18 mouse cellular contexts compared by ENCODE assay signal in genomic region chr15:77579311-77579710, GRCm38 (mm10). TPM values are rescaled to one million over a fixed set of nuclear protein-coding genes. Genes with fewer than 3 reads are reported as not detected.
A peak's percentile ranks its signal among the peaks of the same experiment; 100 is the strongest.
DNase-seq lines count a peak whose midpoint lies in the region.
"Had no signal": no experiment of that assay in that cellular context is flagged by ENCODE, and none has a peak within 500 bp of the region (broad histone marks: within the 10 kb centered on the region; RNA-seq: fewer than 3 reads in every experiment).

No protein-coding gene starts in this region.

- peak; percentile 31 for DNase-seq in heart, adult 11 months
- no peak for DNase-seq in heart, postnatal 4 days
- DNase-seq in kidney, adult 8-10 months = peak; percentile 19 to 45
- no peak for DNase-seq in kidney, postnatal 25 days
- DNase-seq in kidney, postnatal 36 days = peak; percentile 14 to 33
- DNase-seq in kidney, postnatal 4 days = no peak
- DNase-seq: adrenal gland, adult 8-10 months; adrenal gland, postnatal 14 days; adrenal gland, postnatal 36 days; B cell, adult 2 months; cerebellum, adult 11-12 months; cerebellum, adult 2 months; cerebellum, adult 9-10 months; cerebellum, postnatal 10 days; cerebellum, postnatal 25 days had no signal

RNA-seq across cellular contexts. Expression of gene Apol10b, which starts 16.6 kb away (rescaled TPM):
- not detected for total RNA-seq in heart, postnatal 4 days (2021)

RNA-seq across cellular contexts. Expression of gene 1700025B11Rik, which starts 17.6 kb away (rescaled TPM):
- total RNA-seq in heart, postnatal 4 days (2021) = not detected
- total RNA-seq: adrenal gland, adult 18-20 months; adrenal gland, adult 8-10 months; adrenal gland, postnatal 14 days; adrenal gland, postnatal 36 days; CH12.LX; G1E had no signal

RNA-seq across cellular contexts. Expression of gene Gm36245, which starts 19.7 kb away (rescaled TPM):
- total RNA-seq in heart, postnatal 4 days (2021) = not detected
- total RNA-seq: adrenal gland, adult 18-20 months; adrenal gland, adult 8-10 months; adrenal gland, postnatal 14 days; adrenal gland, postnatal 36 days; CH12.LX; G1E had no signal

RNA-seq across cellular contexts. Expression of gene Apol7c, which starts 46.2 kb away (rescaled TPM):
- not detected for total RNA-seq in heart, postnatal 4 days (2021)
- total RNA-seq: adrenal gland, adult 18-20 months; adrenal gland, postnatal 14 days; adrenal gland, postnatal 36 days; CH12.LX had no signal

Comparison
In these comparisons a context has a peak if more than half of its experiments do, and no peak if none do; other contexts are left out.
1. DNase-seq: peak in heart, adult 11 months (single experiment), kidney, adult 8-10 months (2 of 2) and kidney, postnatal 36 days (2 of 2); none in heart, postnatal 4 days (single experiment), kidney, postnatal 25 days (0 of 2) and kidney, postnatal 4 days (0 of 2).